Mouse (Mus musculus) hindbrain, postnatal 0 days (tissue): ENCODE measurements at regions not wholly inside any gene's neighbourhood (a gene's known extent, or its start where the extent isn't known, plus 50 kb on each side); places are given as distances from the start of the nearest gene placed in this dataset.

Source experiments
- ATAC-seq: fragments of 200-750 bp; cut with Nextera tagmentation; 2 replicates; pipeline ENCODE4 v1.8.0; 2017; ENCODE audit warnings: mild to moderate bottlenecking, moderate TSS enrichment, moderate library complexity
- DNase-seq: peaks from one replicate; pipeline ENCODE4 v3.0.0-alpha.2; 2015; ENCODE audit warnings: low spot score
- H3K27ac ChIP-seq: fragments of 300-500 bp; sonication (generic); 2 replicates; pipeline ENCODE4 v1.5.1; 2014; ENCODE audit warnings: mild to moderate bottlenecking
- H3K27me3 ChIP-seq: fragments of 300-500 bp; sonication (generic); 2 replicates; pipeline ENCODE4 v1.6.1; 2014; ENCODE audit warnings: low read length, mixed read lengths; ENCODE audit not compliant: insufficient read depth
- H3K36me3 ChIP-seq: fragments of 300-500 bp; sonication (generic); 2 replicates; pipeline ENCODE4 v1.6.1; 2014; ENCODE audit warnings: low read length, mixed read lengths; ENCODE audit not compliant: insufficient read depth
- H3K4me1 ChIP-seq: fragments of 300-500 bp; sonication (generic); 2 replicates; pipeline ENCODE4 v1.6.1; 2014; ENCODE audit warnings: antibody characterized with exemption, low read length, mixed read lengths; ENCODE audit not compliant: insufficient read depth
- H3K4me2 ChIP-seq: fragments of 300-500 bp; sonication (generic); 2 replicates; pipeline ENCODE4 v1.6.1; 2014; ENCODE audit warnings: low read depth, mild to moderate bottlenecking, low read length, moderate library complexity, mixed read lengths
- H3K4me3 ChIP-seq: fragments of 300-500 bp; sonication (generic); 2 replicates; pipeline ENCODE4 v1.5.1; 2014; ENCODE audit warnings: low read length
- H3K9ac ChIP-seq: fragments of 300-500 bp; sonication (generic); replicated peaks from 2 replicates; pipeline ENCODE4 v1.6.1; 2014; ENCODE audit warnings: mild to moderate bottlenecking, low read length, moderate library complexity, mixed read lengths
- H3K9me3 ChIP-seq: fragments of 300-500 bp; sonication (generic); 2 replicates; pipeline ENCODE4 v1.6.1; 2016; ENCODE audit warnings: low read length, mixed read lengths
- CTCF ChIP-seq: IDR thresholded peaks from 2 replicates; pipeline ENCODE4 v1.5.1; 2016; ENCODE audit warnings: antibody characterized with exemption, control low read depth, low read depth
- WGBS: fragments of 180-500 bp; shearing (Covaris S2); extraction: QIAGEN DNeasy Blood & Tissue Kit; methylation state at CpG from one replicate; pipeline ENCODE4 v1.1.7; 2014; 5-methylcytosine and 5-hydroxymethylcytosine counted together

DNA sequence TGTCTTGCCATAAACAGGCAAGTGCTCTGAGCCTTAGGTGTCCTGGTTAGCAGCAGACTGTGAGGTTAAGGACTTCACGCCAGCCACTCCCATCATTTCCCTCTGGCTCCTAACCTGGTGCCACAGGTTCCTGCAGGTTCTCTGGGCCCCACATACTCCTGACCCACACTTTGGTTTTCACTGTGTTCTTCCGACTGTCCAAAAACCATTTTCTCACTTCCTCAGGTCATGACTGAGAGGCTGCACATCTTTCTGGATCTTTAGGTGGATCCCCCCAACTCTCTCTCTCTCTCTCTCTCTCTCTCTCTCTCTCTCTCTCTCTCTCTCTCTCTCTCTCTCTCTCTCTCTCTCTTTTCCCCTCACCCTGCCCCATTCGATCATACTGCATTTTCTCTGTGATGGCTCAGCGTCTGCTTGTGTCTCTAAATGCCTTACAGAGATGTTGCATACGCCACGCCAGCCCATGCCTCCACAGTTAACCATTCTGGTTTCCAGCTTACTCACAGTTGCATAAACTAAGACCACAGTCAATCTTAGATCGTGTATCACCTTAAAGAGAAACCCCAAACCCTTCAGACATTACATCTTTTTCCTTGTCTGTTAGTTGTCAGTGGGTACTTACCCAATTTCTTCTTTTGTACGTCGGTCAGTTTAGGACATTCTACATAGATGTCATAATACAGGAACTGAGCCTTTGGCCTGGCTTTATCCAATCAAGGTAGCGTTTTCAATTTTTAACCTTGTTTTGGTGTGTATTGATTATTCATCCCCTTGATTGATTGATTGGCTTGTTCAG, 112.0 kb upstream of the Zfp217 start:
- DNase-seq (no peak), ATAC-seq (no peak)
- no peaks in the 10 kb centered on the region for H3K27me3 ChIP-seq
- H3K27ac ChIP-seq = no peak overlapping the region
- no peak overlapping the region for H3K9ac ChIP-seq
- no peaks in the 10 kb centered on the region for H3K36me3 ChIP-seq
- H3K4me2 ChIP-seq = no peak overlapping the region
- H3K9me3 ChIP-seq = no peaks in the 10 kb centered on the region
- WGBS = 94% methylated on average over 10 of the region's 10 CpGs
- no peak for TF ChIP-seq CTCF
- H3K4me3 ChIP-seq = no peak overlapping the region
- no peaks in the 10 kb centered on the region for H3K4me1 ChIP-seq

DNA sequence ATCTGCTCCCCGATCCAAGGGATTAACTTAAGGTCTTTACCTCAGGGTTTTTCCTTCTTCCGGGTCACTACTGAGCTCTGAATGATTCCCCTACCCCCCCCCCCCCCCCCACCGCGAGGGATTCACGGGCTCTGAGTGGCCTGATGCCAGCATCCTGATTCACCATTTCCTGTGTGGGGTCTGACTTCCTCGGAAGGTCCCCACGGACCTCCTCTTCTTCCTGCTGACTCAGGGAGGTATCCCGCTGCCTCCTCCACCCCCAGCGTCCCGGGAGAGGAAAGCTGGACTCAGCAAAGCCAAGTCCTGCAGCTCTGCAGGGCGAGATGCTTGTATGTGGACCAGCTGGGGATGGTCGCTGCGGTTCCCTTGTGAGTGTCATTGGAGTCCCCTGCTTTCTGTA, 110.5 kb upstream of the Zfp217 start:
- WGBS = 67% methylated on average over 12 of the region's 13 CpGs
- ATAC-seq = no peak
- H3K9me3 ChIP-seq = no peaks in the 10 kb centered on the region

DNA sequence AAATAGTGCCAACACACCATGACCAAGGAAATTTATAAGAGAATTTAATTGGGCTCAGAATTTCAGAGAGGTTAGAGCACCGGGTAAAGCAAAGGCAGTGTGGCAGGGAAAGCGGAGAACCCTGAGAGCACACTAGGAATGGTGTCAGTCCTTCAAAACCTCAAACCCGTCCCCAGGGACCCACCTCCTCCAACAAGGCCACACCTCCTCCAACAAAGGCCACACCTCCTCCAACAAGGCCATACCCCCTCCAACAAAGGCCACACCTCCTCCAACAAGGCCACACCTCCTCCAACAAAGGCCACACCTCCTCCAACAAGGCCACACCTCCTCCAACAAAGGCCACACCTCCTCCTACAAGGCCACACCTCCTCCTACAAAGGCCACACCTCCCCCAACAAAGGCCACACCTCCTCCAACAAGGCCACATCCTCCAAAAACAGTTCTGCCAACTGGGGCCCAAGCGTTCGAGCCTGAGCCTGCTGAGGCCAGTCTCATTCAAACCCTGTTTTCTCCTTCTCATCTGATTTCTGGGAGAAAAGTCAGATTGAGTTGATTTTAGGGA, 109.8 kb upstream of the Zfp217 start:
- no peaks in the 10 kb centered on the region for H3K4me1 ChIP-seq
- H3K4me2 ChIP-seq = no peak overlapping the region
- no peak overlapping the region for H3K9ac ChIP-seq
- ATAC-seq (no peak), DNase-seq (no peak)
- H3K9me3 ChIP-seq = no peaks in the 10 kb centered on the region
- no peak overlapping the region for H3K27ac ChIP-seq
- 88% methylated on average over 5 of the region's 5 CpGs for WGBS
- no peak overlapping the region for H3K4me3 ChIP-seq
- H3K36me3 ChIP-seq = no peaks in the 10 kb centered on the region
- no peaks in the 10 kb centered on the region for H3K27me3 ChIP-seq
- no peak for TF ChIP-seq CTCF

More for the DNA sequence above, 110.5 kb upstream of the Zfp217 start:
- DNase-seq = no peak
- Histone ChIP-seq H3K4me3 (no peak overlapping the region), H3K4me1 (no peaks in the 10 kb centered on the region), H3K4me2 (no peak overlapping the region), H3K27me3 (no peaks in the 10 kb centered on the region), H3K27ac (no peak overlapping the region), H3K9ac (no peak overlapping the region), H3K36me3 (no peaks in the 10 kb centered on the region)
- TF ChIP-seq CTCF = no peak

DNA sequence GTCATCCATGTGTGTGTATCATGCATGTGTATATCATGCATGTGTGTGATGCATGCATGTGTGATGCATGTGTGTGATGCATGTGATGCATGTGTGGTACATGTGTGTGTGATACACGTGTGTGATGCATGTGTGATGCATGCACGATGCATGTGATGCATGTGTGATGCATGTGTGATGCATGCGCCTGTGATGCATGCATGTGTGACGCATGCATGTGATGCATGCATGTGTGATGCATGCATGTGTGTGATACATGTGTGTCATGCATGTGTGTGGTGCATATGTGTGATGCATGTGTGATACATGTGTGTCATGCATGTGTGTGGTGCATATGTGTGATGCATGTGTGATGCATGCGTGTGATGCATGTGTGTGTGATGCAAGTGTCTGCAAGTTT, 108.1 kb upstream of the Zfp217 start:
- no peak for ATAC-seq
- H3K4me2 ChIP-seq = no peak overlapping the region
- no peak for TF ChIP-seq CTCF
- no peaks in the 10 kb centered on the region for H3K9me3 ChIP-seq
- H3K4me1 ChIP-seq = no peaks in the 10 kb centered on the region
- H3K9ac ChIP-seq = no peak overlapping the region
- H3K36me3 ChIP-seq = no peaks in the 10 kb centered on the region
- H3K27me3 ChIP-seq = no peaks in the 10 kb centered on the region
- H3K4me3 ChIP-seq = no peak overlapping the region
- 96% methylated on average over 5 of the region's 5 CpGs for WGBS
- DNase-seq = no peak
- no peak overlapping the region for H3K27ac ChIP-seq

DNA sequence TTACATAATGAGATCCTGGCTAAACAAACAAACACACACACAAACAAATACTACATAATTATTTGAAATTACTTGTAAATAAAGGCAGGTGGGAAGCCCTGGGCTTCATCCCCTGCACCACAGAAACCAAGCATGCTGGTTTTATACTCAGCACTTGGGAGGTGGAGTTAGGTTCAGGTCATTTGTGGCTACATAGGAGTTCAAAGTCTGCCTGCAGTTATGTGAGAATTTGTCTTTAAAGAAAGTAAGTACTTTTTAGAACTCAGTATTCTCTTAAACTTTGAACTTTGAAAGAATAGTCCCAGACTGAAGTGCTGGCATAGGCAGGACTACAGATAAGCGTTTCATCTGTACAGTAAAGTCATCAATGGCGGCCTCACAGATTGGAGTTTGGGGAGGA, 107.6 kb upstream of the Zfp217 start:
- Histone ChIP-seq H3K27ac (no peak overlapping the region), H3K4me2 (no peak overlapping the region), H3K36me3 (no peaks in the 10 kb centered on the region), H3K9ac (no peak overlapping the region), H3K9me3 (no peaks in the 10 kb centered on the region), H3K27me3 (no peaks in the 10 kb centered on the region), H3K4me3 (no peak overlapping the region), H3K4me1 (no peaks in the 10 kb centered on the region)
- DNase-seq = no peak
- TF ChIP-seq CTCF = no peak
- 98% methylated on average over 2 of the region's 2 CpGs for WGBS
- ATAC-seq = no peak

DNA sequence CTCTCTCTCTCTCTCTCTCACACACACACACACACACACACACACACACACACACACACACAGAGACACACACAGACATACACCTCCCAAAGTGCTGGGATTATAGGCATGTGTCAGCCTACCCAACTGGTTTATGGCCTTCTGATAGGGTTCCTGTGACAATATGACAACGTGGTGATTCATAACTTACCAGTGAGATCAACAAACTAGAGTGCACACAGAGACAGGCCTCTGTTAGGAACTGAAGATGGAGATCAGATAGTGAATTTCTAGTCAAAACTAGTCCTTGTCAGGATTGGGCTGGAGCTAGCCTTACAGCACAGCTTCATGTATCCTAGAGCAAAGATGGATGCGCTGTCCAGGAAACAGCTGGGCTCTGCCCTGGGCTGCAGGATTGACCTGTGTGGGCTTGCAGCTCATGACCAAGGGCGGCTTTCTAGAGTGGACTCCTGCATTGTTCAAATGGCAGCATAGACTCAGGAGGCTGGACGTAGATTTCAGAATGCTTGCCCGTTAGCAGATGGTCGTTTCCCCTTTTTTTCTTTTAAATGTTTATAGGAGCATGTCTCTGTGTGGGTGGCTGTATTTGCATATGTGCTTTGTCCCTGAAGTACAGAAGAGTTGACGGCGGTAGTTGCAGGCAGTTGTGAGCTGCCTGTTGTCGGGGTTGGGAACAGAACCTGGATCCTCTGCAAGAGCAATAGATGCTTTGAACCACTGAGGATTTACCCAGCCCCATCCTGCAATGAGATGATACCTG, 106.0 kb upstream of the Zfp217 start:
- Histone ChIP-seq H3K9me3 (no peaks in the 10 kb centered on the region), H3K9ac (no peak overlapping the region), H3K4me3 (no peak overlapping the region), H3K4me1 (no peaks in the 10 kb centered on the region), H3K4me2 (no peak overlapping the region), H3K27me3 (no peaks in the 10 kb centered on the region), H3K36me3 (no peaks in the 10 kb centered on the region), H3K27ac (no peak overlapping the region)
- no peak for TF ChIP-seq CTCF
- WGBS = 69% methylated on average over 9 of the region's 9 CpGs
- ATAC-seq (no peak), DNase-seq (no peak)
